ENCODE assay signal across 23 mouse cellular contexts in genomic region chr2:60115891-60116554, GRCm38 (mm10).
A peak's percentile ranks its signal among the peaks of the same experiment; 100 is the strongest.
DNase-seq lines count a peak whose midpoint lies in the region; ATAC-seq and TF ChIP-seq lines count a peak whose summit lies in the region.
"Had no signal": no experiment of that assay in that cellular context is flagged by ENCODE, and none has a peak within 500 bp of the region (broad histone marks: within the 10 kb centered on the region; RNA-seq: fewer than 3 reads in every experiment).

No protein-coding gene starts in this region.

- H3K27ac ChIP-seq in embryonic facial prominence, embryonic 13.5 days, result peak overlapping the region; percentile 12; the same call in 1 of the 2 replicates
- H3K27ac ChIP-seq in embryonic facial prominence, embryonic 10.5 days (replicated peaks), result no peak overlapping the region
- no peak overlapping the region for H3K27ac ChIP-seq in heart, adult 2 months
- H3K27ac ChIP-seq in kidney, embryonic 15.5 days, result peak overlapping the region; percentile 65
- H3K27ac ChIP-seq: hindbrain, postnatal 0 days; left cerebral cortex, adult 2 months; macrophage; midbrain, embryonic 15.5 days; neural tube, embryonic 12.5 days; stomach, embryonic 15.5 days had no signal

- H3K36me3 ChIP-seq in embryonic facial prominence, embryonic 13.5 days, result peaks cover 8% of the 10 kb centered on the region
- peaks cover 15% of the 10 kb centered on the region for H3K36me3 ChIP-seq in embryonic facial prominence, embryonic 10.5 days (replicated peaks)
- peaks cover 14% of the 10 kb centered on the region for H3K36me3 ChIP-seq in heart, adult 2 months (ENCODE audit: control insufficient read depth, insufficient read depth, low read length)
- H3K36me3 ChIP-seq in kidney, embryonic 15.5 days, result peaks cover 5% of the 10 kb centered on the region
- H3K36me3 ChIP-seq: midbrain, embryonic 15.5 days had no signal

- WGBS in embryonic facial prominence, embryonic 13.5 days, result 51% methylated on average over 12 of the region's 12 CpGs
- 59% methylated on average over 12 of the region's 12 CpGs for WGBS in embryonic facial prominence, embryonic 10.5 days
- 60% methylated on average over 12 of the region's 12 CpGs for WGBS in heart, adult 2 months
- 25% methylated on average over 12 of the region's 12 CpGs for WGBS in kidney, embryonic 15.5 days

- H3K27me3 ChIP-seq in embryonic facial prominence, embryonic 13.5 days, result no peaks in the 10 kb centered on the region
- no peaks in the 10 kb centered on the region for H3K27me3 ChIP-seq in embryonic facial prominence, embryonic 10.5 days (replicated peaks; ENCODE audit: low read depth, poor library complexity, severe bottlenecking)
- H3K27me3 ChIP-seq in heart, adult 2 months (ENCODE audit: control insufficient read depth, insufficient read depth, low read length), result no peaks in the 10 kb centered on the region
- no peaks in the 10 kb centered on the region for H3K27me3 ChIP-seq in kidney, embryonic 15.5 days
- H3K27me3 ChIP-seq: midbrain, embryonic 15.5 days; neural tube, embryonic 12.5 days; stomach, embryonic 15.5 days had no signal

- peaks cover 12% of the 10 kb centered on the region for H3K79me2 ChIP-seq in heart, adult 2 months (replicated peaks; ENCODE audit: control insufficient read depth, insufficient read depth, low read length)

- TF ChIP-seq POLR2A in heart, adult 2 months (IDR thresholded peaks at IDR 0.05; ENCODE audit: insufficient read depth, low read depth, low read length), result no peak

- H3K9ac ChIP-seq in embryonic facial prominence, embryonic 13.5 days, result no peak overlapping the region
- H3K9ac ChIP-seq in heart, adult 2 months (ENCODE audit: low read depth, low read length), result no peak overlapping the region
- no peak overlapping the region for H3K9ac ChIP-seq in kidney, embryonic 15.5 days
- H3K9ac ChIP-seq: midbrain, embryonic 15.5 days; neural tube, embryonic 12.5 days; stomach, embryonic 15.5 days had no signal

- peaks cover 46% of the 10 kb centered on the region for H3K4me1 ChIP-seq in embryonic facial prominence, embryonic 13.5 days
- peaks cover 45% of the 10 kb centered on the region for H3K4me1 ChIP-seq in embryonic facial prominence, embryonic 10.5 days
- peaks cover 15% of the 10 kb centered on the region for H3K4me1 ChIP-seq in heart, adult 2 months (ENCODE audit: control insufficient read depth, insufficient read depth, low read length)
- peaks cover 47% of the 10 kb centered on the region for H3K4me1 ChIP-seq in kidney, embryonic 15.5 days

- no peak for TF ChIP-seq EP300 in heart, adult 2 months (IDR thresholded peaks at IDR 0.05; ENCODE audit: insufficient read depth, low read depth, low read length)

- H3K4me3 ChIP-seq in embryonic facial prominence, embryonic 13.5 days, result no peak overlapping the region
- no peak overlapping the region for H3K4me3 ChIP-seq in embryonic facial prominence, embryonic 10.5 days
- H3K4me3 ChIP-seq in heart, adult 2 months, result no peak overlapping the region
- H3K4me3 ChIP-seq in kidney, embryonic 15.5 days (replicated peaks), result no peak overlapping the region
- H3K4me3 ChIP-seq: left cerebral cortex, adult 2 months; midbrain, embryonic 15.5 days; neural tube, embryonic 12.5 days; stomach, embryonic 15.5 days had no signal

- intact Hi-C loops in heart, adult 2 months (cut with DNase I), result no loop called here

- H3K4me2 ChIP-seq in embryonic facial prominence, embryonic 13.5 days, result no peak overlapping the region
- peak overlapping the region; percentile 27 for H3K4me2 ChIP-seq in kidney, embryonic 15.5 days
- H3K4me2 ChIP-seq: heart, embryonic 11.5 days; midbrain, embryonic 15.5 days; neural tube, embryonic 12.5 days; stomach, embryonic 15.5 days had no signal

- H3K9me3 ChIP-seq in embryonic facial prominence, embryonic 13.5 days, result 0 out of 2 replicates have a peak, but pooled peaks cover 2% of the 10 kb centered on the region
- 0 out of 2 replicates have a peak, but pooled peaks cover 1% of the 10 kb centered on the region for H3K9me3 ChIP-seq in embryonic facial prominence, embryonic 10.5 days
- no peaks in the 10 kb centered on the region for H3K9me3 ChIP-seq in kidney, embryonic 15.5 days (replicated peaks)
- H3K9me3 ChIP-seq: midbrain, embryonic 15.5 days; neural tube, embryonic 12.5 days; stomach, embryonic 15.5 days had no signal

- ATAC-seq in embryonic facial prominence, embryonic 13.5 days (ENCODE audit: insufficient number of reproducible peaks, insufficient read depth, low FRiP score, low TSS enrichment, low read depth), result no peak
- ATAC-seq in kidney, embryonic 15.5 days (replicated peaks; ENCODE audit: low FRiP score), result peak; percentile 74
- ATAC-seq in inflammation-experienced regulatory T-cells, adult 6 months, result no peak
- ATAC-seq: hindbrain, postnatal 0 days; intestine, postnatal 0 days; midbrain, embryonic 15.5 days had no signal

- DNase-seq in embryonic facial prominence, embryonic 10.5 days (ENCODE audit: low spot score), result no peak
- peak; percentile 73 for DNase-seq in heart, adult 11 months
- no peak for DNase-seq in heart, adult 2 months
- DNase-seq in kidney, adult 11 months, result no peak
- DNase-seq in kidney, postnatal 36 days, result peak; percentile 28 to 39
- DNase-seq: adrenal gland, postnatal 25 days; cerebellum, adult 9-10 months; heart, postnatal 10 days; layer of hippocampus, adult 9-11 months; left cerebral cortex, postnatal 4 days; right cerebral cortex, postnatal 4 days; thymus, postnatal 36 days had no signal

- TF ChIP-seq CTCF in heart, adult 2 months (IDR thresholded peaks at IDR 0.05), result no peak

Comparison
In these comparisons a context has a peak if more than half of its experiments do, and no peak if none do; other contexts are left out.
1. H3K27ac ChIP-seq: peak in embryonic facial prominence, embryonic 13.5 days (single experiment) and kidney, embryonic 15.5 days (single experiment); none in embryonic facial prominence, embryonic 10.5 days (single experiment) and heart, adult 2 months (single experiment).
2. DNase-seq: peak in heart, adult 11 months (single experiment) and kidney, postnatal 36 days (2 of 2); none in embryonic facial prominence, embryonic 10.5 days (single experiment), heart, adult 2 months (0 of 2) and kidney, adult 11 months (single experiment).